Mouse (Mus musculus) lung, postnatal 0 days (tissue): Measurements from ENCODE around the gene Atat1. TPM values are rescaled to one million over a fixed set of nuclear protein-coding genes. Genes with fewer than 3 reads are reported as not detected.
A peak's percentile ranks its signal among the peaks of the same experiment; 100 is the strongest.
"Not testable (repeated sequence)": the region's sequence is repeated elsewhere in the genome, so short reads cannot be mapped to it uniquely, and the experiment has no call there.

Experiments used
- ATAC-seq: fragments of 200-750 bp; cut with Nextera tagmentation; 2 replicates; pipeline ENCODE4 v1.8.0; 2017; ENCODE audit warnings: moderate library complexity
- DNase-seq: peaks from one replicate; pipeline ENCODE4 v3.0.0-alpha.2; 2016; ENCODE audit warnings: low spot score
- H3K27ac ChIP-seq: fragments of 300-500 bp; sonication (generic); 2 replicates; pipeline ENCODE4 v1.5.1; 2014; ENCODE audit warnings: antibody characterized with exemption, mild to moderate bottlenecking, low read length, mixed read lengths
- H3K27me3 ChIP-seq: fragments of 300-500 bp; sonication (generic); replicated peaks from 2 replicates; pipeline ENCODE4 v1.6.1; 2014; ENCODE audit warnings: low read length, mixed read lengths; ENCODE audit not compliant: insufficient read depth
- H3K36me3 ChIP-seq: fragments of 300-500 bp; sonication (generic); 2 replicates; pipeline ENCODE4 v1.6.1; 2014; ENCODE audit warnings: low read length, mixed read lengths; ENCODE audit not compliant: insufficient read depth
- H3K4me1 ChIP-seq: fragments of 300-500 bp; sonication (generic); 2 replicates; pipeline ENCODE4 v1.6.1; 2014; ENCODE audit warnings: antibody characterized with exemption, low read depth, low read length, mixed read lengths; ENCODE audit not compliant: insufficient read depth
- H3K4me2 ChIP-seq: fragments of 300-500 bp; sonication (generic); replicated peaks from 2 replicates; pipeline ENCODE4 v1.6.1; 2014; ENCODE audit warnings: low read depth, mild to moderate bottlenecking, low read length, moderate library complexity, mixed read lengths
- H3K4me3 ChIP-seq: fragments of 300-500 bp; sonication (generic); 2 replicates; pipeline ENCODE4 v1.5.1; 2014; ENCODE audit warnings: low read depth, low read length
- H3K9ac ChIP-seq: fragments of 300-500 bp; sonication (generic); replicated peaks from 2 replicates; pipeline ENCODE4 v1.6.1; 2014; ENCODE audit warnings: low read depth, mild to moderate bottlenecking
- H3K9me3 ChIP-seq: fragments of 300-500 bp; sonication (generic); 2 replicates; pipeline ENCODE4 v1.6.1; 2016; ENCODE audit warnings: low read length, mixed read lengths
- CTCF ChIP-seq: IDR thresholded peaks from 2 replicates; pipeline ENCODE4 v1.5.1; 2016; ENCODE audit warnings: antibody characterized with exemption, mild to moderate bottlenecking
- EP300 ChIP-seq: IDR thresholded peaks from 2 replicates; pipeline ENCODE4 v1.6.1; 2016; ENCODE audit warnings: antibody characterized with exemption, mild to moderate bottlenecking, control low read depth
- WGBS: fragments of 180-500 bp; shearing (Covaris S2); extraction: QIAGEN DNeasy Blood & Tissue Kit; methylation state at CpG from one replicate; pipeline ENCODE4 v1.1.7; 2014; 5-methylcytosine and 5-hydroxymethylcytosine counted together
- polyA plus RNA-seq: library from polyadenylated mRNA; unstranded; fragments of >200 nt; fragmentation: Nextera tagmentation; extraction: Ambion mirVana; gene quantifications from 2 replicates; pipeline ENCODE4 v1.2.1, GENCODE M21; 2015

Atat1 gene
- polyA plus RNA-seq, 1 experiment from 2014 or later, result 19.3 TPM

DNA sequence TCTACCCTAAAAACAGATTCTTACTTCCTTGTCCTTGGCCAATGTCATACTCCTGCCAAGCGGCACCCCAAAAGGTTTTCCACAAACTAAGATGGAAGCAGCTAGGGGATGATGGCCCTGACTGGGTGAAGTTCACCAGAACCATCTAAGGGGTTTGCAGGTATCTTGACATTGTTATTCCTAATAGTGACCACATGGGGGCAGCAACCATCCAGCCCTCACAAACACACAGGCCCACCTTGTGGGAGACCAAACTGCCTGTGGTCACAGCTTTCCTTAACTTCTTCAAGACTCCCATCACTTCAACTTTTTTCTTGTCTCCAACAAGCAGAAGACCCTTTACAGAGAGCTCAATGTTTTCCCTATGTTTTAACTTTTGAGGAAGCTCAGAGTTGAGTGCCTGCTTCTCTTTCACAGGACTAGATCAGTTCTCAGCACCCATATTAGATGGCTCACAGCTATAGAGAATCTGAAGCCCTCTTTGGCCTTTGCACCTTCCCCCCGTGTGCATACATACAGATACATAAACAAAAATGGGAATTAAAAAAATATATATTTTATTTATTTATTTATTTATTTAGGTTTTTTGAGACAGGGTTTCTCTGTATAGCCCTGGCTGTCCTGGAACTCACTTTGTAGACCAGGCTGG is 27.9 kb upstream of the Atat1 start:
- H3K9me3 ChIP-seq, result no peaks in the 10 kb centered on the region
- H3K4me2 ChIP-seq, result no peak overlapping the region
- no peak overlapping the region for H3K27ac ChIP-seq
- no peaks in the 10 kb centered on the region for H3K36me3 ChIP-seq
- WGBS, result 30% methylated on average over 2 of the region's 2 CpGs
- H3K27me3 ChIP-seq, result no peaks in the 10 kb centered on the region
- peak; percentile 86 for TF ChIP-seq CTCF
- no peak for TF ChIP-seq EP300
- H3K4me1 ChIP-seq, result no peaks in the 10 kb centered on the region
- no peak overlapping the region for H3K9ac ChIP-seq
- H3K4me3 ChIP-seq, result no peak overlapping the region
- DNase-seq, result peak; percentile 81
- peak; percentile 67 for ATAC-seq

DNA sequence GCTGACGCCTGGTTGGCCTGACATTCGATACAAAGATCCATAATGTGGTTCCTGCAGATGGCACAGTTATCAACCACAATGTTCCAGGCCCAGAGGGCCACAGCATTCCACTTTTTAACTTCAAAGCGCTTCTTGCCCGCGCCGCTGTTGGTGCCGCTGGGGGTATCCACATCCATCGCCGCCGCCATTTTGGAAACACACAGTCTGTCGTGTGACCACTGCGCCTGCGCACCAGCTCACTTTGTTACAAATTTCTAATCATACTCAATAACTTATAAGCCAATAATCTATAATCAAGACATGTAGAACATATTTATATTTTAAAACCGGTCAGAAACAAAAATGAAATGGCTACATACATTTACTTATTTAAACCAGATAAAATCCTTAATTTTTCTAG is 25.9 kb upstream of the Atat1 start:
- WGBS, result 90% methylated on average over 14 of the region's 14 CpGs
- H3K27ac ChIP-seq, H3K9ac ChIP-seq, DNase-seq, ATAC-seq, H3K9me3 ChIP-seq, H3K4me2 ChIP-seq, H3K27me3 ChIP-seq, H3K4me1 ChIP-seq, H3K36me3 ChIP-seq, H3K4me3 ChIP-seq: not testable (repeated sequence)

DNA sequence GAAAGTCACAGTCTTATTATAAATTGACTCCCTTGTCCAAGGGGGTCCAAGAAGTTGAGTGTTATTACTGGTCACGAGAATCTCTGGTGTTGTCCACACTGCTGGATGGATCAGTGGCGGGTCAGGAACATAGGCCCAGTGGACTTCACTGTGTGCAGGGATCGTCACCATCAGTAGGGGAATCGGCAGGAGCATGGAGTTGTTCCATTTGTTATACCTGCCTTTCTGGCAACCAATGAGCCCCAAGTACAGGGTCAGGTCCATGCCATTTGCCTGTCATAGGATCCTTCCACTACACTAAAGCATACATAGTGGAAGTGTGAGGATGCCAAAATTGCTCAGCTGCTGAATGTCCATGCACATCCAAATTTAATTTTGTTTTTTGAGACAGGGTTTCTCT is 22.7 kb upstream of the Atat1 start:
- no peak overlapping the region for H3K4me3 ChIP-seq
- no peaks in the 10 kb centered on the region for H3K4me1 ChIP-seq
- ATAC-seq (no peak), DNase-seq (no peak)
- no peak overlapping the region for H3K27ac ChIP-seq
- H3K9me3 ChIP-seq, result no peaks in the 10 kb centered on the region
- TF ChIP-seq CTCF (no peak), EP300 (no peak)
- H3K4me2 ChIP-seq, result no peak overlapping the region
- no peak overlapping the region for H3K9ac ChIP-seq
- 90% methylated on average over 4 of the region's 4 CpGs for WGBS
- no peaks in the 10 kb centered on the region for H3K27me3 ChIP-seq
- H3K36me3 ChIP-seq, result peaks cover 26% of the 10 kb centered on the region

DNA sequence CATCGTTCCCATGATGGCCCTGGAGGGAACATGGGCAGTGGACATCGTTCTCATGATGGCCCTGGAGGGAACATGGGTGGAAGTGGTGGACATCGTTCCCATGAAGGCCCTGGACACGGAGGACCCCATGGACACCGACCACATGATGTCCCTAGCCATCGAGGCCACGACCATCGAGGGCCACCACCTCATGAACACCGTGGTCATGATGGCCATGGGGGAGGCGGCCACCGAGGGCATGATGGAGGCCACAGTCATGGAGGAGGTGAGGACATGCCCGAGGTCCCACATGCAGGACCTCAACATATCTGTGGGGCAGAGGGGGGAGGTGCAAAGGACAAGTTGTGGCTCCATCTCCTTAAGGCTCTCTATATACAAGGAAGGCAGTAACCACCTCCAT is 20.8 kb upstream of the Atat1 start:
- Histone ChIP-seq H3K4me2 (no peak overlapping the region), H3K4me3 (no peak overlapping the region), H3K27ac (no peak overlapping the region), H3K9ac (no peak overlapping the region), H3K27me3 (no peaks in the 10 kb centered on the region), H3K4me1 (no peaks in the 10 kb centered on the region), H3K9me3 (no peaks in the 10 kb centered on the region), H3K36me3 (peaks cover 42% of the 10 kb centered on the region)
- ATAC-seq, result no peak
- DNase-seq, result no peak
- 92% methylated on average over 12 of the region's 12 CpGs for WGBS
- TF ChIP-seq EP300 (no peak), CTCF (no peak)

DNA sequence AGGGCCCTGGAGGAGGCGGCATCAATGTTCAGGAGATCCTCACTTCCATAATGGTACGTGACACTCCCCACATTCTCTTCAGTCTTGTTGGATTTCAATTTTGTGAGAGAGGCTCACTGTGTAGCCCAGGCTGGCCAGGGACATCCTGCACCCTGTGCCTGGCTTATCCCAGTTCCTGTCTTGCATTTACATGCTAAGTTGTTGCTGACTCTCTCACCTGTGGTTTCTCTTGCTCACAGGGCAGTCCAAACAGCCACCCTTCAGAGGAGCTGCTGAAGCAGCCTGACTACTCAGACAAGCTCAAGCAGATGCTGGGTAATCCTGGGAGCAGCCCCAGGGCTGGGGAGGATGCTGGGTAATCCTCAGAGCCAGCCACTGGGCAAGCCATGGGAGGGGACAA is 19.7 kb upstream of the Atat1 start:
- Histone ChIP-seq H3K27me3 (no peaks in the 10 kb centered on the region), H3K9ac (no peak overlapping the region), H3K27ac (no peak overlapping the region), H3K9me3 (no peaks in the 10 kb centered on the region), H3K4me3 (no peak overlapping the region), H3K36me3 (peaks cover 46% of the 10 kb centered on the region), H3K4me1 (no peaks in the 10 kb centered on the region), H3K4me2 (no peak overlapping the region)
- 100% methylated on average over 2 of the region's 2 CpGs for WGBS
- ATAC-seq, result no peak
- DNase-seq, result no peak
- TF ChIP-seq CTCF, result no peak
- no peak for TF ChIP-seq EP300

DNA sequence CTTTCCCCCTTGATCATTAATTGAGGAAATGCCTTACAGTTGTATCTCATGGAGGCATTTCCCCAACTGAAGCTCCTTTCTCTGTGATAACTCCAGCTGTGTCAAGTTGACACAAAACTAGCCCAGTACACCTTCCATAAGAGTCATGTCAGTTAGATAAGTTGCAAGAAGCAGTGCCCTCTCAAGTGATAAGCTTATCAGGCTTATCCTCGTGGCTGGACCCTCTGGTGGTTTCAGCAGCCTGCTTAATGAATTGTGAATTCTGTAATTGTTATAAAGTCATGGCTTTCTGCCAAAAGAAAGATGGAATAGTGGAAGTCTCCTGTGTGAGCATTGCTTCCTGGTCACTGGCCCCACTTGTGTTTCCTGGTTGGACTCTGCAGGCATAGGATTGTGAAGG is 17.6 kb upstream of the Atat1 start:
- no peak overlapping the region for H3K9ac ChIP-seq
- no peaks in the 10 kb centered on the region for H3K4me1 ChIP-seq
- WGBS, result 13% methylated on average over 1 of the region's 1 CpGs
- peaks cover 46% of the 10 kb centered on the region for H3K36me3 ChIP-seq
- H3K27ac ChIP-seq, result no peak overlapping the region
- DNase-seq, result no peak
- no peak overlapping the region for H3K4me2 ChIP-seq
- no peaks in the 10 kb centered on the region for H3K27me3 ChIP-seq
- no peaks in the 10 kb centered on the region for H3K9me3 ChIP-seq
- no peak overlapping the region for H3K4me3 ChIP-seq
- TF ChIP-seq CTCF, result no peak
- no peak for TF ChIP-seq EP300
- no peak for ATAC-seq

DNA sequence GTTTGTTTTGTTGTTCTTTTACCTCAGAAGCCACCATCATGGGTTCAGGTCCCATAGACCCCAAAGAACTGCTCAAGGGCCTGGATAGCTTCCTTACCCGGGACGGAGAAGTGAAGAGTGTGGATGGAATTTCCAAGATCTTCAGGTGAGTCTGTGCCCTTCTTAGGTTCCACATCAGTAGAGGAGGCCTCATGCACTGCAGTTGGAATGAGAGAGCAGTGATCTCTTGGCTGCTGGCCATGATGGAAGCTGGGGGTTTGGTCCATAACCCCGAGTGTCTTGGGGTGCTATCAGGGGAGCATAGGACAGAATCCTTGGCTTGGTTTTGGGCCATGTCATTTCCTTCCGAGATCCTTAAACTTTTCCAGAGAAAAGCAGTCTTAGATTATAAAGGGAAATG is 13.4 kb upstream of the Atat1 start:
- 92% methylated on average over 4 of the region's 4 CpGs for WGBS
- Histone ChIP-seq H3K36me3 (peaks cover 26% of the 10 kb centered on the region; the same call in 1 of the 2 replicates), H3K4me3 (no peak overlapping the region), H3K27me3 (no peaks in the 10 kb centered on the region), H3K9me3 (no peaks in the 10 kb centered on the region), H3K27ac (no peak overlapping the region), H3K4me1 (peaks cover 22% of the 10 kb centered on the region), H3K4me2 (no peak overlapping the region), H3K9ac (no peak overlapping the region)
- no peak for ATAC-seq
- TF ChIP-seq CTCF (no peak), EP300 (no peak)
- DNase-seq, result no peak
